Mouse (Mus musculus): ENCODE data around the gene Eid3. TPM values are rescaled to one million over a fixed set of nuclear protein-coding genes. Genes with fewer than 3 reads are reported as not detected.

The Eid3 gene
- polyA plus RNA-seq, 1 experiment from 2014 or later: 0.20 TPM

- Histone ChIP-seq H3K27me3 (ENCODE audit: control insufficient read depth, insufficient read depth, low read length) (no peaks in the 10 kb centered on the region), H3K9me3 (ENCODE audit: control insufficient read depth, low read length) (no peaks in the 10 kb centered on the region), H3K4me1 (ENCODE audit: control insufficient read depth in 2 of 2, insufficient read depth in 2 of 2, low read length in 2 of 2) (0 out of 4 replicates have a peak, but pooled peaks cover 0 to 4% of the 10 kb centered on the region in 2 experiments), H3K36me3 (ENCODE audit: control insufficient read depth, insufficient read depth, low read length) (no peaks in the 10 kb centered on the region), H3K4me3 (ENCODE audit: control insufficient read depth in 1 of 2, insufficient read depth in 1 of 2, low read depth in 1 of 2, low read length in 2 of 2) (no peak overlapping the region), H3K27ac (replicated peaks in 1 of 2; ENCODE audit: control insufficient read depth in 1 of 2, insufficient read depth in 1 of 2, low read depth in 2 of 2, low read length in 2 of 2) (no peak overlapping the region), H3K4me2 (ENCODE audit: low read length) (no peak overlapping the region), H3K9ac (ENCODE audit: low read length) (no peak overlapping the region)
- ATAC-seq (ENCODE audit: insufficient number of reproducible peaks, insufficient read depth, low FRiP score, low read depth): no peak
- WGBS: 76% methylated on average over 6 of the region's 6 CpGs
Observed at GRCm38 (mm10) chr10:82913772-82914171, 47.3 kb downstream of the Eid3 start.

Other genes starting within 250 kb of the Eid3 start
- 44.4 and 44.9 TPM in 2 replicates for gene 1190007I07Rik, start 243.4 kb upstream of the Eid3 start, polyA plus RNA-seq (2014; fragmentation: Nextera tagmentation; extraction: Ambion mirVana)
- 77.4 and 81.7 TPM in 2 replicates for gene Tdg, start 236.8 kb upstream of the Eid3 start, polyA plus RNA-seq (2014; fragmentation: Nextera tagmentation; extraction: Ambion mirVana)
- 3.5 and 3.9 TPM in 2 replicates for gene Glt8d2, start 176.0 kb upstream of the Eid3 start, polyA plus RNA-seq (2014; fragmentation: Nextera tagmentation; extraction: Ambion mirVana)
- gene Hcfc2, start 170.5 kb upstream of the Eid3 start, polyA plus RNA-seq (2014; fragmentation: Nextera tagmentation; extraction: Ambion mirVana): 35.2 and 40.2 TPM in 2 replicates
- gene Nfyb, start 102.5 kb upstream of the Eid3 start, polyA plus RNA-seq (2014; fragmentation: Nextera tagmentation; extraction: Ambion mirVana): 25.5 and 28.2 TPM in 2 replicates
- gene Txnrd1, start 32.7 kb upstream of the Eid3 start, polyA plus RNA-seq (2014; fragmentation: Nextera tagmentation; extraction: Ambion mirVana): 71.3 and 74.3 TPM in 2 replicates
- 3.3 and 3.5 TPM in 2 replicates for gene Chst11, start 118.9 kb downstream of the Eid3 start, polyA plus RNA-seq (2014; fragmentation: Nextera tagmentation; extraction: Ambion mirVana)

Measured in heart, embryonic 14.5 days (tissue).